Mouse (Mus musculus) heart, adult 8-10 months (tissue): Measurements from ENCODE around the gene Ap2s1. TPM values are rescaled to one million over a fixed set of nuclear protein-coding genes. Genes with fewer than 3 reads are reported as not detected.

ENCODE experiments used
- DNase-seq: peaks from one replicate; pipeline ENCODE4 v3.0.0; 2022; ENCODE audit warnings: low spot score
- total RNA-seq, 4 experiments: library from RNA; stranded (reverse); gene quantifications; 2 replicates each; pipeline ENCODE4 v1.2.4; 2022

The Ap2s1 gene
- total RNA-seq, 4 experiments from 2014 or later: 65.2 to 74.9 (median 70.8) TPM

DNA sequence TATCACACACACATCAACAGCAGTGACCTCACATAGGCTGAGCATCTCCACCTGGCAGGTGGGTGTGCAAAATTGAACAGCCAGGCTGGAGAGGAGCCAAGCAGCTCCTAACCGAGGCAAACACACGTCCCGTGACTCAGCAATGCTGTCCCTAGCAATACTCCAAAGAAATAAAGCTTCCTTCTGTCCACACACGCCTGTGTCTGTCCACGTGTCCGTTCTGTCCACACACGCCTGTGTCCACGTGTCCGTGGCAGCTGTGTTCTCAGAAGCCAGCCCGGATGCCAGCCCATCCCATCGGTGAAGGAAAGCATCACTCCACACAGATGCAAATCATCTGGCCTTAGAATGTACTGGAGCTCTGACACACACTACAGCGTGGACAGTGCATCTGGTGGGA lies 13.8 kb downstream of the Ap2s1 start:
- no peak for DNase-seq

DNA sequence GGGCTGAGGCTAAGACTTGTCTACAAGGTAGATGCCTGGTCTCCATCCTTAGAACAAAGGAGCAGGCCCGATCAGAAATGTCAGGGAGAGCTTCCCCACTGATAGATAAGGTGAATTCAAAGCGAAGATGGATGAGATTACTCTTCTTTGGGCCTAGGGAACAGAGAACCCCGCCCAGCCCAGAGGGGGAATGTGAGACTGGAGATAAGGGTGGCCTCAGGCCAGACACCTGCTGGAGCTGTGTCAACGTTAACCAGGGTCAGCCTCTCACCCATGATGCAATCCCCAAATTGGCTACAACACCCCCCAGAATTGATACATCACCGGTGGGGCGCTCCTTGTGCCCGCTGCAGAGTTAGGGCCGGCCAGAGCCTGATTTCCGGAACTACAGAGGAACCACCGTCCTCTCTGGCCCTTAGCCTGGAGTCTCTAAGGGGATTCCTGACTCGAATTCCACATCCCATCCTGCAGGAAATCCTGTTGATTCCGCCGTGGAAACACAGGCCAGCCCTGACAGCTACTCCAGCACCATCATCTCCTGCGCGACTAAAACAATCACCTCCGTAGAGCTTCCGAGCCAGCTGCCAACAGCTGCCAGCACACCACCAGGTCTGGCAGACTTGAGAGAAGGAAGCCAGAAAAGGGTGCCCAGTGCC lies 17.3 kb downstream of the Ap2s1 start:
- DNase-seq: peak; percentile 75

DNA sequence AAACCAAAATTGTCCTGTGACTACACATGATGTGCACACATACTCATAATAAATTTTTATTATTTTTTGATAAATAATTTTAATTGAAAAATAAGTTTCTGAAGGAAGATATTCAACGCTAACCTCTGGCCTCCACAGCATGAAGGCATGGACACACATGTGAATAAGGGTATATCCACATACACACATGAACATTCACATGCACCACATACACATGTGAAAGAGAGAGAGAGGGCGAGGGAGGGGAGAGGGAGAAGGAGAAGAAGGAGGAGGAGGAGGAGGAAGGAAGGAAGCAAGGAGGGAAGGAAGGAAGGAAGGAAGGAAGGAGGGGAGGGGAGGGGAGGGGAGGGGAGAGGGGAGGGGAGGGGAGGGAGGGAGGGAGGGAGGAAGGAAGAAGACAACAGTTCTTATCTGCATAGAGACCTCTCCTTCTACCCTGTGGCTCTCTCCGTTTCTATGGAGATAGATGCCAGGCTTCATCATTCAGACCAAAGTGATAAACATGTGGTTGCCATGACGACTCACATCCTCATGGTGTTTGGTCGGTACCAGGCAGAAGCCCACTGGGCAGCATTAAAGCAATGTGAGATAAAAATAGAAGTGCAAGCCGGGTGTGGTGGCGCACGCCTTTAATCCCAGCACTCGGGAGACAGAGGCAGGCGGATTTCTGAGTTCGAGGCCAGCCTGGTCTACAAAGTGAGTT lies 20.8 kb downstream of the Ap2s1 start:
- DNase-seq: no peak

DNA sequence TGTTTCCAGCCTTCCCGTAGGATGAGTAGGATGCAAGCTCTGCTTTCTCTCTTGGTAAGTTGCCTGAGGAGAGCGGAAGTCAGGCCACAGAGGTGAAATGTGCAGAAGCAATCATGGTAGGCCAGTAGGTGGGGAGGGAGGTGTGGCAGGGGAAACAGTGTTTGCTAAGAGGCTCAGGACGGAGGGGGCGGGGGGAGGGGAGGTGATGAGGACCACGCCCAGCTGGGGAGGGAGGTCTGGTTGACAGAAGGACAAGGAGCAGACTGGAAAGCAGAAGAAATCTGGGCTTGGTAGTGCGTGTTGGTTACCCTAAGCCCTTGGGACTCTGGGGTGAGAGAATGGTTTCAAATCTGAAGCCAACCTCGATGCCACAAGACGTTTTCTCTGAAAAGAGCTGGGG lies 22.1 kb downstream of the Ap2s1 start:
- DNase-seq: peak; percentile 80

DNA sequence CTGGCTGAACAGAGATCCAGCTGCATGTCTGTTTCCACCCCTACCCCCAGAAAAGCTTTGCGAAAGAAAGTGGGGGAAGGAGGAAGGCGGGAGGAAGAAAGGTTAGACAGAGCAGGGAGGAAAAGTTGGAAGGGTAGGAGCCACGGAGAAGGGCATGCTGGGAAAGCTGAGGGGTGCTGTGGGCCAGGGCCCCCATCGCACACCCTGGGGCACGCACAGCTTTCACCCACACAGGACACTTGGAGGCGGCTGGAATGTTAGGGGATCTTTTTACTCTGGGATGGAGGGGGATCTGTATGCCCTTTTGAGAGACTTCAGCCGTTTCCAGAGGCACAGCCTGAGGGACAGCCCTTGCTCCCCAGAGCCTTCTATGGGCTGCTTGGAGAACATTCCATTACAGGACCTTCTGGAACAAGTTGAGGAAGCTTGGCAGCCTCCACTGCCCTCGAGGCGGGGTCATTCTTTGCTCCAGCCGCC lies 22.8 kb downstream of the Ap2s1 start:
- peak; percentile 84 for DNase-seq

DNA sequence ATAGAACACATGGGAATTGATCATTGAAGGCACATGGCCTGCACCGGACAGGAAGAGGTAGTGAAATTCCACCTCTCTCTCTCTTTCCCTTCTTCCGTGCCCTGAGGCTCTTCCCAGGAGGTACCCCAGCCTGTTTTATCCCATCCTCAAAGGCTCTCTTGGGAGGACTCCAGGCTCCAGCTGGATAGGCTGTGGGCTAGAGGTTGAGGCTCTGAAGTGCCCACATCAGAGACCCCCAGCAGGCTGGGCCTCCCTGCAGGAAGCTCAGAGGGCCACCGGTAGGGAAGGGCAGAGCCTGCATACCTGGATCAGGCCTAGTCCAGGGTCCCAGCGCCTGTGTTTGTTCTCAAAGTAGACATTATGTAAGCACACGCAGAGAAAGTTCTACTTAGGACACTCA lies 23.4 kb downstream of the Ap2s1 start:
- DNase-seq: no peak

DNA sequence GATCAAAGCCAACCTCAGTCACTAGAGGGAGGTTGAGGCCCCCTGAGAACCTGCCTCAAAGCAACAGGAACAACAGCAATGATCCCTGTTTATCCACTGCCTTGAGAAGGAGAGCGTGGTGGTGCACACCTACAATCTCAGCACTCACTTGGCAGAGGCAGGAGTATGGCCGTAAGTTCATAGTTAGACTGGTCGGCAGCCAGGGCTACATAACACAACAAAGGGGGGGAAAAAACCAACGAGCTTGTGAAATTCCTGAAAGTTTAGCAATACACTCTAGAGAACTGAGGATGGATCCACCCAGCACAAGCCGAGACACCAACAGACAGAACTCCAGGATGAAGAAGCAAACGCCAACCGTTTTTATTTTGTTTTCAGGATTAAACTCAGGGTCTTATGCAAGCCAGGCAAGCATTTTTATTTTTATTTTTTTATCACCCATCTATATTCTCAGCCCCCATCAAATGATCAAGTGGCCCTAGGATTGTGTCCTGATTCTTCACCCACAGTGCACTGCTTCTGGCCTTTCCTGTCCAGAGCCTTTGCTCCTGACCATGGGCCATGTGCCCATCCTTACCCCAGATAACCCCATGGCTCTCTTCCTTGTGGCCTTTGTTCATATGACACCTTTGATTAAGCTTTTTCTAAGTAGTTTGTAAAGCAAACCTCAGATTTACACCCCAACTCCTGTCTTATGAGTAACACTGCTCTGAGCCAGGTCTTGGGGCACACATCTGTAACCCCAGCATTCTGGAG lies 25.4 kb downstream of the Ap2s1 start:
- DNase-seq: no peak

DNA sequence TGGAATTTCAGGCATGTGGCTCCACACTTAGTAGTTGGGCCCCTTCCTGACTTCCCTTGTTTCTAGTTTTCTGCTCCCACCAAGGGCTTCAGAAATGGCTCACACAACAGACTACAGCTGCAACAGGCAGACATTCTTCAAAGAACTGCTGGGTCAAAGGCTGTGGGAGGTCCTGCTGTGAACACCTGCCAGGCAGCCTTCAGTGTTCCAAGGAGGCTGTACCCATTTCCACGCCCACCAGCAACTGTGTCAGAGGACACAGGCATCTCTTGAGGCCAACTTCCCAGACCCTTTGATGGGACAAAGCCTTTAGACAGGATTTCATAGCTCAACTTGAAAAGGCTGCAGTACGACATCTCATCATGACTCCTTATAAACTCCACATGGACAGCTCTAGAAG lies 28.2 kb downstream of the Ap2s1 start:
- no peak for DNase-seq

DNA sequence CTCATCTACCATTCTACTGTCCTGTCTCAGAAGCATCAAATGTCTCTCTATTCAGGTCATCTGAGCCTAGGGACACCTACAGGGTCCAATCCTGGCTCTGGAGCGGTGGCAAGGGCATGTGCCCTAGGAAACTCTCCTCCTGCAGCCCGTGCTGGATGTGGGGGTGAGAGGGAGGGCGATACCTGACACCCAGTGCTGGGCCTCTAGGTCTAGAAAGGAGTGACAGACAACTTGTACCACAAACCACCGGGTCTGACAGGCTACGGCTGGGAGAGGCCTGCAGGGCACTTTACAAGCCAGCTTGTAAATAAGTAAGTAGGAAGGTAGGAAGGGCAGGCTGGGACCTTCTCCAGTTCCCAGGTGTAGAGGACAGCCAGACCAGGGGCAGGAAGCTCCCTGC lies 37.7 kb downstream of the Ap2s1 start:
- DNase-seq: no peak

DNA sequence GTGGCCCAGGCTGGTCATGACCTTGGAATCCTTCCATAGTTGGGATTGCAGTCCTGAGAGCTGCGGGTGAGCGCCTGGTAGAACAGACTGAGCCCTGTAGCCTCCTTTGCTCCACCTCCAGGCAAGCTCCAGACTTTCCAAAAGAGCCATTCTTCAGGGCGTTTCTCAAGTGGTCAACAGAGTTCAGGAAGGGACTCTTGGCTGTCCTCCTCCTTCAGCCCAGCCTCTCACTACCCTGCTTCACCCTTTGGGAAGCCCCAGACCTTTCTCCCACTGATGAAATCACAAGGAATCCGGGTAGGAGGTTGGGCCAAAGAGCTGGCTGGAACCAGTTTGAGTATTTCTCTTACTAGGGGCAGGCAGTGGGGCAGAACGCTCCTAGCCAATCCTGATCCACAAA lies 41.9 kb downstream of the Ap2s1 start:
- DNase-seq: peak; percentile 61

DNA sequence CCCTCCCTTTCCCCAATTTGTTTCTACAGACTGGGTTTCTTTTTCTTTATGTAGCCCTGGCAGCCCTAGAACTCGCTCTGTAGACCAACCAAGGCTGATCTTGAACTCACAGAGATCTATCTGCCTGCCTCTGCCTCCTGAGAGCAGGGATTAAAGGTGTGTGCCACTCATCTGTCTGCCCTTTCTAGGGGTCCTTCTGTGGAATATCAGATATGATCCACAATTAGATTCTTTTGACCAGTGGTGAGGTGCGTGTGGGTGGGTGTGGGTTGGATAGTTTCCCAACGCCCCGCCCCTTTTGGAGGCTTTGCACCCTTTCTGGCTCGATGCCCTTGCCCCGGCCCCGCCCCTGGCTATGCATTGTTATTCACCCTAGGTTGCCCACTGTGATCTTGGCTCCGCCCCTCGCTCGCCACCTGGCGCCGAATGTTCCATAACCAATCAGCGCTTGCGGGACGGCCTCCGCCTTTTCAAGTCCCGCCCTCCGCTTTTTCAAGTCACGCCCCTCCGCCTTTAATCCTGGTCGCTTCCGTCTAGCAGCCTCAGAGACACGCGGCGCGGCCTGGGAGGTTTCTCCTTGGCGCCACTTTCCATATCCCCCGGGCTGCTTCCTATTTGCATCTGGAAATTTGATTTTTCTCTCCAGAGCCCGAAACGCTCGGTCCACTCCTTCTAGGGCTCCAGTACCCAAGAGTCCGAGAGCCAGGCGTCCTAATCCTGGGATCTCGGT lies 42.8 kb downstream of the Ap2s1 start, which contains the start of gene Slc1a5:
TSS of gene Slc1a5 (plus strand) at position 516 of the 730 bp plus-strand sequence.
- DNase-seq: peak; percentile 93

DNA sequence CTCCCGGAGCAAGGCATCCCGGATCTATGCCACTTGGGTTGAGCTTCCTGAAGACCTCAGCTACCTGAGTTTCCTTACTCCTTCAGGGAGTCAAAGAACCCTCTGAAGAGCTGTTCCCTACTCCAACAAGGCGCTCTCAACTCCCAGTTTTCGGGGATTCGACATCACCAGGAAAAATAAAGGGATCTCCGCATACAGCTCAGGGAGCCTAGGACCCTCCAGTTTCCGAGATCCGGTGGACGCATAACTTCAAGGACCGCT lies 43.3 kb downstream of the Ap2s1 start:
- DNase-seq: no peak

DNA sequence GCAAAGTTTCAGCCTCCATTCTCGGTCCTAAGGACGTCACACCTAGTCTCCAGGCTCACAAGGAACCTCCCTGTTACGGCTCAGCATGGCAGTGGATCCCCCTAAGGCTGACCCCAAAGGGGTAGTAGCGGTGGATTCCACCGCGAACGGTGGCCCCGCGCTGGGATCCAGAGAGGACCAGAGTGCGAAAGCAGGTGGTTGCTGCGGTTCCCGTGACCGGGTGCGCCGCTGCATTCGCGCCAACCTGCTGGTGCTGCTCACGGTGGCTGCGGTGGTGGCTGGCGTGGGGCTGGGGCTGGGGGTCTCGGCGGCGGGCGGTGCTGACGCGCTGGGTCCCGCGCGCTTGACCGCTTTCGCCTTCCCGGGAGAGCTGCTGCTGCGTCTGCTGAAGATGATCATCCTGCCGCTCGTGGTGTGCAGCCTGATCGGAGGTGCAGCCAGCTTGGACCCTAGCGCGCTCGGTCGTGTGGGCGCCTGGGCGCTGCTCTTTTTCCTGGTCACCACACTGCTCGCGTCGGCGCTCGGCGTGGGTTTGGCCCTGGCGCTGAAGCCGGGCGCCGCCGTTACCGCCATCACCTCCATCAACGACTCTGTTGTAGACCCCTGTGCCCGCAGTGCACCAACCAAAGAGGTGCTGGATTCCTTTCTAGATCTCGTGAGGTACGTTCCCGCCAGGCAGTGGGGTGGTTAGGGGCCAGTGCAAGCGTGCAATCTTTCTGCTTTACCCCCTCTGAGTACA lies 43.8 kb downstream of the Ap2s1 start:
- no peak for DNase-seq

DNA sequence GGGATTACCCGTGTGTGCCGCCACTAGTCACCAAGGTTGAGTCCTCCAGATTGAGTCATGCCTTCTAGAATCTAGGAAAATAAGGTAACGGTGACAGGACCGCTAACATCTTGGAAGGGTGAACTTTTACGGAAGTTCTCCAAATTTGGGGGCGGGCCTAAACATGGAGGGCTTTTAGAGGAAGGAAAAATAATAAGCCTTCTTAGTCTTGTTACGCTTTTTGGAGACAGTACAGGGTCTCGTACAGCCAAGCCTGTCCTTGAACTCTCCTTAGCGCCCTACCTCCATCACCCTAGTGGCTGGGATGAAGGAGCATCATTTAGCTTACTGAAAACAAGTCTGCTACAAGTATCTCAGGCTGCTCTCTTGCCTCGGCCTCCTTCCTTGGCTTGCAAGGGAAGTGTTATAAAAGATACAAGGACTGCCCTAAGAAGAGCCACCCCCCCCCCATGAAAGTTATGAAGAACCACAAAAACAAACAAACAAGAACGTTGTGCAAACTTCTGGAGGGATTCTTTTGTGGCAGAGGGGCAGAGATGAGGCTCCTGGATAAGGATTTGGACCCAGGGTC lies 44.4 kb downstream of the Ap2s1 start:
- no peak for DNase-seq

DNA sequence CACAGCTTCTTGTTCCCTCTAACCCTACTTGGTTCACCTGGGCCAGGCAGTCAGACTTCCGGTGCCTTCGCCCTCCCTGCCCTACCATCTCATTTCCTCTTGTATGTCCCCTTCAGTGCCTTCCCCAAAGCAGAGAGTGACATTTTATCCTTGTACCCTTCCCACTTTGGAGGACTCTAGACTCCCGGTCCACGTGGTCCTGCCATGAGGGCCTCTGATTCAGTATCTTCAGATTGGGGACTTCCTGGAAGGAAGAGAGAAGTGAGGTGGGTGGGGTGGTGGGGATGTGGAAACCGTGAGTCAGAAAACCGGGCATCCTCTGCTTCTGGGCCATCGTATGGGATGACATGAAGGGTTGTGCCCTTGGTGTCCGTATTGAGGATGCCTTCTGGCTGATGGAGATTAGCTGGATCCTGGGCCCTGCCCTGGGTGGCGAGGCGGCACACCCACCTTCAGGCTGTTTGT lies 45.0 kb downstream of the Ap2s1 start:
- DNase-seq: no peak

DNA sequence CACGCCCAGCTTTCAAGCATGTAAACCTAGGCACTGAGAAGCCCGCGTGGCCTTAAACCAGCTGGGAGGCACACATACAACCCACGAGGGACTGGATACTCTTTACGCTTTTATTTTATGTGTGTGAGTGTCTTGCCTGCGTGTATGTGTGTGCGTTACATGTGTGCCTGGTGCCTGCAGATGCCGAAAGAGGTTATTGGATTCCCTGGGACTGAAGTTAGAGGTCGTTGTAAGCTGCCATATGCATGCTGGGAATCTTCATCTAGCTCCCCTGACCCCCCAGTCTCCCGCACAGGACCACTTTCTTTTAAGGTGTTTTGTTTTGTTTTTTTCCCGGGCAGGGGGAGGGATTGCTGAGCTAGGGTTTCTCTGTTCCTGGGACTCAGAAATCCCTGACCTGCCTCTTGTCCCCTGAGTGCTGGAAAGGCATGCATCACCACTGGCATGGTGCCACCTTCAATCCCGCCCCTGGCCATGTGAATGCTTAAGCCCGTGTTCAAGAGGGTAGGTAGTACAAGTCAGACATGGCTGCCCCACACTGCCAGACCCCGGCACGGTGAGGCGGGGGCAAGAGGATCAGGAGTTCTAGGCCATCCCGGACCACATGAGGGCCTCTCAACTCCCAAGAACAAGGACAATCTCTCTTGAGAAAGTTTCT lies 45.7 kb downstream of the Ap2s1 start:
- DNase-seq: no peak

DNA sequence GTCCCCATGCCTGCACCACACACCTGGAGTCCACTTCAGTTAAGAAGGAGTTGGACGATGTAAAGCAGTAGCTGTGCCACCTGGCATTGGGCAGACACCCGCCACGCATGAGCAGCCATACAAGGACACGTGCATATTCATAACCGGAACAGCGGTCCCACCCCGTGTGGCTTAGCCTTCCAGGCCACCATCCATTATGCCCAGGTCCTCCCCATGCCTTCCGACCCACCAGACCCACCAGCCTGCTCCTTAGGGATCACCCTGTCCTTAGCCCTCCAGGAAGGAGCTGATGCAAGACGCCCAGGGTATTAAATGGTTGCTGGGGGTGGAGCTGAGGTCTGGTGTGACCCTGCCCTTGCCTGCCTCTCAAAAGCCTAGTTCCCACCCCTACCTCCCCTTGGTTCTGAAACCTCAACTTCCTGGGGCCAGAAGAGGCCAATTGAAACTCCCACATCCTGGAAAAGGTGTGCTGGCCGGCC lies 46.3 kb downstream of the Ap2s1 start:
- no peak for DNase-seq

DNA sequence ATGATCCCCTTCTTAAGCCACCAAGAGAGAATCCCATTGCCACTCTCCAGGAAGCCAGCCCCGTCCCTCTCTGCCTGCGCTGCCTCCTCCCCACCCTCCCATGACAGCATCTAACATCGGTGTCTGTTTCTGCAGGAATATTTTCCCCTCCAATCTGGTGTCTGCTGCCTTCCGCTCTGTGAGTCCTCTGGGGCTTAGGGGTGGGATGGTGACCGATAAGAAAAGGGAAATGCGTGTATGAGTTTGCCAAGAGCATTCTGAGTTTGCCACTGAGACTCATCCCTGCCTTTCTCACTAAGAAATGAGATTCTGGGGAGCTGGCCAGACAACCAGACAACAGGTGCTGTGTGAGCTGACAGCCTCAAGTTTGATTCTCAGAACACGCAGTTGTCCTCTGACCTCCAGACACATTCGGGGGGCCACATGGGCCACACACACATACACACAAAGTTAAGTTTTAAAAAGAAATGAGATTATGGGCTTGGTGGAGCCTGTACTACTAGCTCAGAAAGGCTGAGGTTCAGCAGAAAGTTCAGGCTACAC lies 47.4 kb downstream of the Ap2s1 start:
- DNase-seq: no peak

DNA sequence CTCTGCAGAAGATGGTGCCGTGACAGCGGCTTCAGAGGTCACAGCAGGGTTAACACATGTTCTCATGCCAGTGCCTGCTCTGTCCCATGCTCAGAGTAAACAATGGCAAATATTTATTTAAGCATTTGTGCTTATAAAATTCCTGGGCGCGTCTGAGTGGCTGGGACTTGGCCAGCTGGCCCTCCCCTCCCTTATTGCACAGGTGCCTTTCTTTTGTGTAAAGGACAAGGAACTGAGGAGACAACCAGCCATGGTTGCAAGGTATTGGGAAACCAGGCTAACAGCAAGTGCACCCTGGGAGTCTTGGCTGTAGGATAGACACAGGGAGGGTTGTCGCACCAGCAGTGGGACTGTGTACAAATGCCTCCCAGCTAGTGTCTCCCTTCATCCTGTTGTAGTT lies 54.1 kb downstream of the Ap2s1 start:
- DNase-seq: no peak
